Mouse (Mus musculus) cerebellum, postnatal 14 days (tissue): ENCODE results near the gene Nptxr.
A peak's percentile ranks its signal among the peaks of the same experiment; 100 is the strongest.

Source experiments
- DNase-seq, 2 experiments: peaks; one replicate each; pipeline ENCODE4 v3.0.0; 2021; ENCODE audit warnings: mixed read lengths in 2 of 2

Nptxr gene

GRCm38 (mm10) chr15:79804352-79805071, at the start of gene Nptxr:
TSS of gene Nptxr (minus strand) at chr15:79804766.
- DNase-seq = peak; percentile 79 to 86

- no peak for DNase-seq
Observed at GRCm38 (mm10) chr15:79850143-79850542, 45.6 kb upstream of the Nptxr start.

- DNase-seq = peak; percentile 45 to 58
Observed at GRCm38 (mm10) chr15:79847100-79847499, 42.5 kb upstream of the Nptxr start.

- DNase-seq = no peak
Observed at GRCm38 (mm10) chr15:79845986-79846385, 41.4 kb upstream of the Nptxr start.

DNA sequence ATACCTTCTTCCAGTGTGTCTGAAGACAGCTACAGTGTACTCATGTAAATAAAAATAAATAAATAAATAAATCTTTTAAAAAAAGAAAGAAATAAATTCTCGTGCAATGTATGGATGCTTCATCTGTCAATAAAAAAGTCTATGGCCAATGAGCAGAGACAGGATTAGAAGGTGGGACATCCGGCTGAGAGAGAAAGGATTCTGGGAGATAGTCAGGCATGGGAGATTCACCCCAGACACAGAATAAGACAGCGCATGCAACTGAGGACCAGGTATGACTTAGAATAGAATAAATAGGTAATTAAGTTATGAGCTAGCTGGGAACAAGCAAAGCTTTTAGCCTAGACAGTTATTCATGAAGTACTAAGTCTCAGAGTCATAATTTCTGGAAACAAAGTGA, 38.4 kb upstream of the Nptxr start:
- no peak for DNase-seq

DNA sequence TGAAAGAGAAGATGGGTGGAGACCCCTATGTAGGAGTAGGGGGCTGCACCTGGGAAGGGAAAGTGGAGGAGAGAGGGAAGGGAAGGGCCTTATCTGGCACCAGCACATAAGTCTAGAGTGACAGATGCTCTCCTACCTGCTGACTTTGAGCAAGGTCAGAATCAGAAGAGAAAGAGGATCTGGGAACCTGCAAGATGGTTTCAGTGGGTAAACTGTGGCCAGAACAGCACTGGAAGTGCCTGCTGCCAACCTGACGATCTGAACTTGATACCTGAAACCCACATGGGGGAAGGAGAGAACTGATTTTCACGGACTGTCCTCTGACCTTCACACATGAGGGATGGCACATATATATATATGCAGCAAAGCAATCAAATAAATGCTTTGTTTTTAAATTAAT, 35.7 kb upstream of the Nptxr start:
- no peak for DNase-seq

- peak in 1 of 2 experiments; percentile 16 for DNase-seq
Observed at GRCm38 (mm10) chr15:79834881-79835260, 30.3 kb upstream of the Nptxr start.

- DNase-seq = peak; percentile 99
Observed at GRCm38 (mm10) chr15:79834130-79834880, 29.7 kb upstream of the Nptxr start, which contains the start of the genes Npcd and Cbx6. TSS of gene Npcd (minus strand) at chr15:79834237. TSS of gene Cbx6 (minus strand) at chr15:79834688.

- peak; percentile 64 for DNase-seq
Observed at GRCm38 (mm10) chr15:79833251-79834050, 28.9 kb upstream of the Nptxr start.

DNA sequence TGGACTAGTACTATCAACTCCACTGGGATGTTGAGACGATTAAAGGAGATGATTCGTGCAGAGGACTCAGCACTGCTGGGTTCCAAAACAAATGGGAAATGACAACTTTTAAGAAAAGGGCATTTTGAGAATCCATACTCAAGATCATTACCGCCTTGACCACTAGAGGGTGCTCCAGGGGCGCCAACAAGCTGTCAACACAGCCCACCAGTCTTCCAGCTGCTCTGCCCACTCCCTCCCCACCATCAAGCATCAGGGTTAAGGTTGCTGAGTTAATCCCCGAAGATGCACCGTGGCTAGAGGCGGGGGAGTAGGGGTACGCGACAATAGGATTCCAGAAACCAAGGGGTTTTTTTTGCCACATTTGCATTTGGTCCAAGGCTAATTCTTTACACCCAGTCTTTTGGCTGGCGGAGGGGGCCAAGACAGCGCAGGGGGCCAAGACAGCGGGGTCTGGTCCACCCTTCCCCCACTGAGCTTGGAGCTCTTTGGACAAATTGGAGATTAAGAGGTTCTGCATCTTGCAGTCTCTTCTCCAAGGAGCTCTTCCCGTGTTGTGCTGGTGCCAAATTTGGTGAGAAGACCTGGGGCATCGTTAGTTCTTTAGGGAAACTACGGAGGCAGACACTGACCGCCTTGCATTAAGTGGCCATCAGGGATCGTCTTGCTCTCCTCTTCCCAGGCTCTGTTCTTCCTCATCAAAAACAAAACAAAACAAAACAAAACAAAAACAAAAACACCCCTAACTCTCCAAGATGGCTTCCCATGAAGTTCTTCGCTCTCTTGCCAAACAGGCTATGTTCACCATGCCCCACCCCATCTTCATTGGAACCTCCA, 27.7 kb upstream of the Nptxr start:
- DNase-seq = peak; percentile 91 to 93

DNA sequence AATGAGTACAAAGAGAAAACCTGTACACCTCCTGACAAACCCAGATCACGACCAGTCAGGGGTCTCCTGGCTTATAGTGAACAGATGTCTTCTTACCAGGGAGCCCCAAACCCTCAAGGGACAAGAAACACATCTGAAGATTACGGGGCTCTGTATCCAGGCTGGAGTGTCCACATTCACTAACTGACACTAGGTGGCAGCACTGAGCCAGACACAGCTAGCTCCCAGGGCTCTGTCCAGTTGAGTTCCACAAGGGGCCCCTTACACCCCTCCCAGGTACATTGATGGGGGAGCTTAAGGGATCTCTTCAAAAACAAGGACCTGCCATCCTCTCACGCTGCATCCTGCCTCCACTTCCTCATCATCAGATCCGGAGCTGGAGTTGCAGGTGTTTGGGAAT, 25.8 kb upstream of the Nptxr start:
- peak; percentile 90 to 91 for DNase-seq

DNA sequence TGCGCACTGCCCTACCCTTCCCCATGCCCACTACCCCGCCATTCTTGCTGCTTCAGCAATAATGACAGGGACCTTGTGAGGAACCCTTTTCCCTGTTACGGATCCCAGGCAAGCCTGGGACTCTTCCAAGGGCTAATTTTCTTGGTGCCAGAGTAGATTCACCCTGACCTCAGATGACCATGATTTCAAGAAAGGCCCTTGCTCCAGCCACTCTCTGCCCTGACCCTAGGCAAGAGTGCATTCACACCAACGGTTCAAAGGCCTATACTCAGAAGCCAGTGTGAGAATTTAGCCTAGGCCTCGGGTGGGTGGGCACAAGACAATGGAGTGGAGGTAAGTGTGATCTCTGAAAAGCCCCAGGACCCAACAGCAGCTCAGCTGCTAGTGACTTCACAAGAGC, 24.9 kb upstream of the Nptxr start:
- DNase-seq = peak in 1 of 2 experiments; percentile 12

DNA sequence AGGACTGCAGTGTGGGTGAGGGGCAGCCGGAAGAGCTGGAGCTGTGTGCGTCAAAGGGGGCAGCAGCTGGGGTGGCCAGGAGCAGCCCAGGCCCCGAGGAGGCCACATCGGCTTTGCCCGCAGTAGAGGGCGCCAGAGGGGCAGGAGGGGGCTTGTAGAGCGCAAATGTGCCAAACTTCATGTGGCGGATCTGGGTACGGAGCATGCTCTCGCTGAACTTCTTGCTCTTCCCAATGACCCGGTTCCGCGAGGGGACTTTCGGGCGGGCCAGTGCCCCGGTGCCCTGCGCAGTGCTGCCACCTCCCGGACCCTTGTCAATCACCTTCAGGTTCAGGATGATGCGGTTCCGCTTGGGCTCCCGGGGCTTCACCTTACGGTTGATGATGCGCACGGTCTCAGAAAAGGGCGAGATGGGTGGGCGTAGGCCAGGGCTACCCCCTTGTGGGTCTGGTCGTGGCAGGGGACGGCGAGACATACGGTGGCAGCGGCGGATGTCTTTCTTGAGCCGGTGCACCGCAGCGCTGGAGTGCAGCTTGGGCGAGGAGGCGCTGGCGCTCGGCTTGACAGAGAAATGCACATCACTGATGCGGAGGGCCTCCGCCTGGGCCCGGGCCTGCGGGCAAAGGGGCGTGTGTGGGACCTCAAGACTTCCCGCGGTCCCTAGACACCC, 23.9 kb upstream of the Nptxr start:
- DNase-seq = peak; percentile 74 to 79

DNA sequence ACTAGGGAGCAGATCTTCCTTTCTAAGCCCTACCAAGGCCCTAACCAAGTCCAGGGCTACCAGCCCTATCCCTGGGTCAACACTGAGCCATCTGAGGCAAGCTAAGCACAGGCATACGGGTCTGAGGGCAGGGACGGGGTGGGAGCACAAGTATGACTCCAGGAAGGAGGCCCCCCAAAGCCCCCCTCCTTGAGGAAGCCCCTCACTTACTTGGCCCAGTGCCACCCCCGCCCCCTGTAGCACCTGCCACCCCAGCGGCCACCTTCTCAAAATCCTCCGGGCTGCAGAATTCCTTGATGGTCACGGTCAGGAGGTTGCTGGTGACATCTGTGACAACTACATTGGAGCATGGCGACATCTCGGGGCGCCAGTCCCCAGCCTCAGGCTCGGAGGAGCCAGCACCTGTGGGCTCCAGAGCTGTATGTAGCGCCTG, 23.2 kb upstream of the Nptxr start:
- DNase-seq = peak; percentile 46 to 56

- peak; percentile 32 to 42 for DNase-seq
Observed at GRCm38 (mm10) chr15:79827061-79827777, 22.7 kb upstream of the Nptxr start.

GRCm38 (mm10) chr15:79826221-79826935, 21.8 kb upstream of the Nptxr start:
- peak; percentile 28 to 40 for DNase-seq

DNA sequence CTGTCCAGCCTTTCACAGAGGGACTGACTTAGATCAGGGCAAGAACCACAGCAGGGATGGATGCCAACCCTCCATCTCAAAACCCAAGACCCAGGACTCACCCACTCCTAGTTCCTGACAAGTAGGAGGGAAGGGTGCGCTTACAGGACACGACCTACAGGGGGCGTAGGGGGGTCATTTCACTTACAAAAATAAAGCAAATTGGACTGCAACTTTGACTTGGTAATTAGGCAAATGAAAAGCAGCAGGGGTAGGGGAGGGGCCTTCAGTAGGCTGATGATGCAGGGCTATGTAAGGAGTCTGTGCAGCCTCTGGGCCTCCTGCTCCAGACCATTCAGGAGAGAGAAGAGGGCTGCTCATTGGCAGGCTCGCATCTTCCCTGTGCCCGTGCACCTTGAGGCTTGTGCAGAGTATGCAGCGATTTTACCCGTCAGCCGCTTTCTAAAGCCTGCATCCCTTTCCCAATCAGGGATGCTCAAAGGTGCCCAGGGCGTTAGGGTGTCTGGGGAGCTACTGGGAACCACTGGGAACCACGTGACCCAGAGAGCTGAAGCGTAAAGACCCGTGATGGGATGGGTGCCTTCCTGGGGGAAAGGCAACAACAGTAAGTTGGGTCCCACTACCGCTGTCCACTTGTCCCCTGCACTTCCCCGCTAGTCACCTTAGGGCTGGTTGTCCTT, 20.7 kb upstream of the Nptxr start:
- peak; percentile 46 to 66 for DNase-seq

DNA sequence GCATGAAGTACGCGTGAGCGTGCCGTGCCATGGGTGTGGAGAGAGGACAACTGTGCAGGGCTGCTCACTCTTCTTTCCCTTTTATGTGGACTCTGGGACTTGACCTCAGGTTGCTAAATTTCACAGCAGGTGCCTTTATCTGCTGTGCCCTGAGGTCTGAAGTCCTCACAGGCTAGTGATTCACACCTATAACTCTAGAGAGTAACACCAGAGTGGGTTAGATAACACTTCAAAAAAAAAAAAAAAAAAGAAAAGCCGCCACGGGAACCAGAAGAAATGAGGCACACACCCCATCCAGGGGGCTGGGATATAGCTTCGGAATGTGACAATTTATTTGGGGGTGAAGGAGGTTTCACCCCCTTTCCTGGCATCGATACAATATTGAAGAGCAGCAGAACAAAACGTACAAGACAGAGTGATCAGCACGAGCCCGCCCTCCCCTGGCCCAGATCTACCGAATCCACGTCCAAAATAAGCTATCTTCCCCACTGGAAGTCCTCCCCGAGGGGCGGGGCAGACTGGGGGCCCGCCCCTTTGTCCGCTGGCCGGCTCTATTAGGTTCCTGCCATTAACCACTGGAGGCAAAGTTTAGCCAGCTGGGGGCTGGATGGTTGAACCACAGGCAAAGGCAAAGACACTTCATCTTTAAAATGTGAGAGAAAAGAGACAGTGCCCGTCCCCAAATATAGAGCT, 19.2 kb upstream of the Nptxr start:
- DNase-seq = peak; percentile 39 to 42
